Mouse (Mus musculus) cortical plate, adult 2 months (tissue): ENCODE data around the gene Got1.

Source experiments
- CTCF ChIP-seq: fragments of 200-500 bp; IDR thresholded peaks from 2 replicates; pipeline ENCODE4 v1.5.1; 2011; ENCODE audit warnings: mild to moderate bottlenecking, control low read depth, low read length; ENCODE audit not compliant: insufficient read depth; ENCODE audit errors: extremely low read depth
- POLR2A ChIP-seq: fragments of 200-500 bp; IDR thresholded peaks from 2 replicates; pipeline ENCODE4 v1.6.1; 2011; ENCODE audit warnings: mild to moderate bottlenecking, low read length, control low read depth; ENCODE audit not compliant: insufficient read depth; ENCODE audit errors: extremely low read depth

DNA sequence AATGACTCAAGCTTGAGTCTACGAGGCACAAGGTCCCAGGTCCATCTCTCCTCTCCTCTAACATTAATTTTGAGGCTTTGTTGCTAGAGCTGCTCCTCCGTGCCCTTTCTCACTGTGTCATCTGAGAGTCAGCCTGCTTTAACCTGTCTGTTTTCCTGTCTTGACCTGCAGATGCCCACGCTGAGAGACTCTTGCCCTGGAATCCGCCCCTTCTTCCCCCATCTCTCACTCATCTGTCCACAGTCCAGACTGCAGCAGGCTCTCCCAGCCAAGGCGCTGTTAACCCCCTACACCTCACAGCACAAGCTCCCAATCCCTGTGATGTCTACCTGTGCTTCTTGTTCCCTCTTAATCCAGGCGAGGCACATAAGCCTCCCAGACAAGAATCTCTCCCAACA, 27.1 kb upstream of the Got1 start:
- TF ChIP-seq POLR2A (no peak), CTCF (no peak)
